In the genomic region with DNA sequence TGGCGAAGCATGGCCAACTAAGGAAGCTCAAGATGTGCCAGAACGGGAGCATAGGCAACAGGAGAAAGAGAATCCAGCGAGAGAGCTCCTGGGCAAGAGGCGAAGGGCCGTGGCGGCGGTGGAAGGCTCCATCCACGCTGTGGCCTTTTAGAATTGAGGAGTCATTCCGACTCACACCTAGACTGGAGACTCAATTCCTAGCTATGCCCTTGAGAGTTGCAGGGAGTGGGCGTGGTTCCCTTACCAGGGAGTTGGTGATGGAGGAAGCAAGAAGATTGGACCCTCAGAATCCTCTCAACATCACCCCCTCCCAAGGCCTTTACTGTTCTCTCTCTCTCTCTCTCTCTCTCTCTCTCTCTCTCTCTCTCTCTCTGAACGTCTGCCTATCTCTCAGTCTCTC, we compare ENCODE assay signal across 8 mouse cellular contexts. TPM values are rescaled to one million over a fixed set of nuclear protein-coding genes. Genes with fewer than 3 reads are reported as not detected.
DNase-seq lines count a peak whose midpoint lies in the region; ATAC-seq and TF ChIP-seq lines count a peak whose summit lies in the region.

No protein-coding gene starts in this region.

- peak overlapping the region; percentile 75 for H3K4me3 ChIP-seq in heart, postnatal 0 days (ENCODE audit: low read depth, low read length)
- peak overlapping the region; percentile 78 to 84 for H3K4me3 ChIP-seq in MEL (ENCODE audit: control insufficient read depth in 1 of 2, insufficient read depth in 1 of 2, low read depth in 2 of 2, low read length in 2 of 2)
- peak overlapping the region; percentile 84 for H3K4me3 ChIP-seq in embryonic facial prominence, embryonic 14.5 days (ENCODE audit: low read depth, low read length)
- H3K4me3 ChIP-seq in limb, embryonic 14.5 days (replicated peaks; ENCODE audit: low read length) = peak overlapping the region; percentile 73
- H3K4me3 ChIP-seq in stomach, embryonic 16.5 days (replicated peaks; ENCODE audit: low read length) = peak overlapping the region; percentile 79

- TF ChIP-seq CTCF in heart, postnatal 0 days (IDR thresholded peaks at IDR 0.05; ENCODE audit: low read depth) = no peak
- no peak for TF ChIP-seq CTCF in MEL (IDR thresholded peaks at IDR 0.05 in 2 of 3, conservative IDR thresholded peaks at IDR 0.05 in 1 of 3; ENCODE audit: control insufficient read depth in 1 of 3, insufficient read depth in 1 of 3, low read depth in 2 of 3, low read length in 3 of 3, poor library complexity in 1 of 3, severe bottlenecking in 1 of 3)

- TF ChIP-seq RAD21 in MEL (IDR thresholded peaks at IDR 0.05; ENCODE audit: low read depth, low read length) = no peak

- H3K36me3 ChIP-seq in heart, postnatal 0 days (replicated peaks; ENCODE audit: control insufficient read depth, insufficient read depth, low read length) = peaks cover 20% of the 10 kb centered on the region
- peaks cover 0 to 2% of the 10 kb centered on the region in 2 experiments; a peak in 2 of 4 replicates for H3K36me3 ChIP-seq in MEL (ENCODE audit: control insufficient read depth in 1 of 2, insufficient read depth in 2 of 2, low read length in 2 of 2)
- H3K36me3 ChIP-seq in embryonic facial prominence, embryonic 14.5 days (ENCODE audit: control insufficient read depth, insufficient read depth, low read length) = peaks cover 25% of the 10 kb centered on the region; the same call in 1 of the 2 replicates
- H3K36me3 ChIP-seq in limb, embryonic 14.5 days (ENCODE audit: control insufficient read depth, insufficient read depth, low read length) = peaks cover 21% of the 10 kb centered on the region
- H3K36me3 ChIP-seq in stomach, embryonic 16.5 days (ENCODE audit: control insufficient read depth, insufficient read depth, low read length) = no peaks in the 10 kb centered on the region

- peak overlapping the region; percentile 84 for H3K4me2 ChIP-seq in heart, postnatal 0 days (ENCODE audit: low read depth, low read length)
- peak overlapping the region; percentile 85 for H3K4me2 ChIP-seq in embryonic facial prominence, embryonic 14.5 days (ENCODE audit: low read depth, low read length)
- H3K4me2 ChIP-seq in limb, embryonic 14.5 days (replicated peaks; ENCODE audit: low read depth, low read length, severe bottlenecking) = peak overlapping the region; percentile 65
- H3K4me2 ChIP-seq in stomach, embryonic 16.5 days (ENCODE audit: low read depth, low read length) = peak overlapping the region; percentile 74

- peaks cover 6% of the 10 kb centered on the region; the same call in 1 of the 2 replicates for H3K4me1 ChIP-seq in heart, postnatal 0 days (ENCODE audit: control insufficient read depth, insufficient read depth)
- H3K4me1 ChIP-seq in MEL (ENCODE audit: control insufficient read depth in 1 of 2, insufficient read depth in 2 of 2, low read length in 2 of 2) = peaks cover 4 to 14% of the 10 kb centered on the region in 2 experiments
- peaks cover 6% of the 10 kb centered on the region; the same call in 1 of the 2 replicates for H3K4me1 ChIP-seq in embryonic facial prominence, embryonic 14.5 days (ENCODE audit: control insufficient read depth, insufficient read depth, low read length)
- peaks cover 6% of the 10 kb centered on the region for H3K4me1 ChIP-seq in limb, embryonic 14.5 days (ENCODE audit: control insufficient read depth, insufficient read depth, low read length)
- H3K4me1 ChIP-seq in stomach, embryonic 16.5 days (ENCODE audit: control insufficient read depth, insufficient read depth, low read length) = peaks cover 8% of the 10 kb centered on the region; the same call in 1 of the 2 replicates

- no peak for DNase-seq in heart, postnatal 0 days (ENCODE audit: low spot score)
- no peak for DNase-seq in heart, adult 9 months (ENCODE audit: low spot score in 2 of 2)
- DNase-seq in MEL (ENCODE audit: low read depth, low spot score) = peak; percentile 51
- no peak for DNase-seq in embryonic facial prominence, embryonic 14.5 days (ENCODE audit: low spot score)
- DNase-seq in limb, embryonic 14.5 days (ENCODE audit: low spot score) = no peak
- DNase-seq in left cerebral cortex, adult 11 months (ENCODE audit: low spot score) = no peak
- DNase-seq in kidney, adult 8-10 months = no peak

- H3K9me3 ChIP-seq in heart, postnatal 0 days (replicated peaks; ENCODE audit: control insufficient read depth, low read length) = no peaks in the 10 kb centered on the region
- no peaks in the 10 kb centered on the region for H3K9me3 ChIP-seq in MEL (replicated peaks; ENCODE audit: insufficient read depth, low read length)
- H3K9me3 ChIP-seq in embryonic facial prominence, embryonic 14.5 days (ENCODE audit: control insufficient read depth, low read length) = no peaks in the 10 kb centered on the region
- H3K9me3 ChIP-seq in limb, embryonic 14.5 days (ENCODE audit: control insufficient read depth, low read length) = no peaks in the 10 kb centered on the region
- no peaks in the 10 kb centered on the region for H3K9me3 ChIP-seq in stomach, embryonic 16.5 days (replicated peaks; ENCODE audit: control insufficient read depth, low read length)

- no peaks in the 10 kb centered on the region for H3K27me3 ChIP-seq in heart, postnatal 0 days (ENCODE audit: control insufficient read depth, insufficient read depth, low read length)
- no peaks in the 10 kb centered on the region for H3K27me3 ChIP-seq in MEL (ENCODE audit: control insufficient read depth in 1 of 2, insufficient read depth in 2 of 2, low read length in 2 of 2)
- H3K27me3 ChIP-seq in embryonic facial prominence, embryonic 14.5 days (replicated peaks; ENCODE audit: control insufficient read depth, insufficient read depth, low read length) = no peaks in the 10 kb centered on the region
- H3K27me3 ChIP-seq in limb, embryonic 14.5 days (ENCODE audit: control insufficient read depth, insufficient read depth, low read length) = no peaks in the 10 kb centered on the region
- H3K27me3 ChIP-seq in stomach, embryonic 16.5 days (ENCODE audit: control insufficient read depth, insufficient read depth, low read length) = no peaks in the 10 kb centered on the region

- H3K79me2 ChIP-seq in MEL (ENCODE audit: control insufficient read depth, insufficient read depth, low read length, poor library complexity) = no peaks in the 10 kb centered on the region; the same call in 1 of the 2 replicates

- WGBS in heart, postnatal 0 days = 5% methylated on average over 11 of the region's 11 CpGs
- 4% methylated on average over 11 of the region's 11 CpGs for WGBS in embryonic facial prominence, embryonic 14.5 days
- WGBS in limb, embryonic 14.5 days = 12% methylated on average over 11 of the region's 11 CpGs
- 9% methylated on average over 11 of the region's 11 CpGs for WGBS in stomach, embryonic 16.5 days

- no peak for TF ChIP-seq POLR2A in MEL (IDR thresholded peaks at IDR 0.05; ENCODE audit: control insufficient read depth in 1 of 2, insufficient read depth in 1 of 2, low read depth in 1 of 2, low read length in 2 of 2, poor library complexity in 1 of 2)
- no peak for TF ChIP-seq POLR2A in limb, embryonic 14.5 days (IDR thresholded peaks at IDR 0.05; ENCODE audit: borderline replicate concordance, extremely low read depth, insufficient read depth, insufficient read length)

- H3K27ac ChIP-seq in heart, postnatal 0 days (ENCODE audit: low read depth) = peak overlapping the region; percentile 58; the same call in 1 of the 2 replicates
- H3K27ac ChIP-seq in MEL (ENCODE audit: control insufficient read depth, low read depth, low read length) = no peak overlapping the region
- H3K27ac ChIP-seq in embryonic facial prominence, embryonic 14.5 days (replicated peaks; ENCODE audit: low read depth, low read length) = peak overlapping the region; percentile 72
- peak overlapping the region; percentile 64 for H3K27ac ChIP-seq in limb, embryonic 14.5 days (replicated peaks; ENCODE audit: low read depth, low read length)
- H3K27ac ChIP-seq in stomach, embryonic 16.5 days (ENCODE audit: low read length) = peak overlapping the region; percentile 50; the same call in 1 of the 2 replicates

- no peak for TF ChIP-seq EP300 in heart, postnatal 0 days (IDR thresholded peaks at IDR 0.05; ENCODE audit: low read depth)
- TF ChIP-seq EP300 in MEL (IDR thresholded peaks at IDR 0.05; ENCODE audit: low read depth in 1 of 2, low read length in 2 of 2) = no peak

- H3K9ac ChIP-seq in heart, postnatal 0 days (replicated peaks; ENCODE audit: low read depth, low read length) = peak overlapping the region; percentile 53
- peak overlapping the region; percentile 67 for H3K9ac ChIP-seq in MEL (ENCODE audit: control insufficient read depth, low read depth, low read length, poor library complexity, severe bottlenecking)
- H3K9ac ChIP-seq in embryonic facial prominence, embryonic 14.5 days (ENCODE audit: low read depth, low read length) = peak overlapping the region; percentile 84
- peak overlapping the region; percentile 75 for H3K9ac ChIP-seq in limb, embryonic 14.5 days (ENCODE audit: low read depth, low read length, severe bottlenecking)
- peak overlapping the region; percentile 81 for H3K9ac ChIP-seq in stomach, embryonic 16.5 days (ENCODE audit: low read length)

- ATAC-seq in heart, postnatal 0 days (ENCODE audit: insufficient read depth, low read depth) = no peak
- ATAC-seq in embryonic facial prominence, embryonic 14.5 days (ENCODE audit: low read depth) = no peak
- ATAC-seq in limb, embryonic 14.5 days (ENCODE audit: low FRiP score, low read depth) = no peak
- no peak for ATAC-seq in stomach, embryonic 16.5 days (ENCODE audit: insufficient read depth, low FRiP score)

RNA-seq across cellular contexts. Expression of a gene that starts 0.7 kb away (rescaled TPM):
- 10.7 and 20.5 TPM in 2 replicates for total RNA-seq in heart, postnatal 0 days (2014; rRNA removed; ENCODE audit: low replicate concordance)
- 8.2 and 10.2 TPM in 2 replicates for polyA plus RNA-seq in heart, postnatal 0 days (2015; fragmentation: Nextera tagmentation; extraction: Ambion mirVana)
- total RNA-seq in MEL (2012; rRNA removed) = 13.6 and 14.2 TPM in 2 replicates
- polyA plus RNA-seq in MEL (2012; ENCODE audit: insufficient read depth in 1 of 2, insufficient read length in 2 of 2, low read depth in 1 of 2, low replicate concordance in 2 of 2, missing spikeins in 1 of 2) = 10 to 100 TPM in 1 of 2 experiments, not detected in 1; 23.8 TPM
- 18.6 and 20.8 TPM in 2 replicates for polyA plus RNA-seq in embryonic facial prominence, embryonic 14.5 days (2014; fragmentation: Nextera tagmentation; extraction: Ambion mirVana)
- polyA plus RNA-seq in limb, embryonic 14.5 days (2012; rRNA removed) = 31.6 and 39.4 TPM in 2 replicates
- 21.4 and 21.6 TPM in 2 replicates for polyA plus RNA-seq in limb, embryonic 14.5 days (2014; fragmentation: Nextera tagmentation; extraction: Ambion mirVana)
- 21.2 TPM in 2 replicates for polyA plus RNA-seq in stomach, embryonic 16.5 days (2015; fragmentation: Nextera tagmentation; extraction: Ambion mirVana)

RNA-seq across cellular contexts. Expression of a gene that starts 26.7 kb away (rescaled TPM):
- not detected in 2 replicates for total RNA-seq in heart, postnatal 0 days (2014; rRNA removed; ENCODE audit: low replicate concordance)
- polyA plus RNA-seq in heart, postnatal 0 days (2015; fragmentation: Nextera tagmentation; extraction: Ambion mirVana) = 0.12 TPM in 1 of 2 replicates, not detected in the other
- total RNA-seq in MEL (2012; rRNA removed) = 0.04 TPM in 1 of 2 replicates, not detected in the other
- under 1 TPM in 1 of 2 experiments, not detected in 1; 0.07 TPM for polyA plus RNA-seq in MEL (2012; ENCODE audit: insufficient read depth in 1 of 2, insufficient read length in 2 of 2, low read depth in 1 of 2, low replicate concordance in 2 of 2, missing spikeins in 1 of 2)
- 0.47 and 0.60 TPM in 2 replicates for polyA plus RNA-seq in embryonic facial prominence, embryonic 14.5 days (2014; fragmentation: Nextera tagmentation; extraction: Ambion mirVana)
- 0.10 and 0.12 TPM in 2 replicates for polyA plus RNA-seq in limb, embryonic 14.5 days (2012; rRNA removed)
- 0.26 TPM in 1 of 2 replicates, not detected in the other for polyA plus RNA-seq in limb, embryonic 14.5 days (2014; fragmentation: Nextera tagmentation; extraction: Ambion mirVana)
- 0.14 TPM in 1 of 2 replicates, not detected in the other for polyA plus RNA-seq in stomach, embryonic 16.5 days (2015; fragmentation: Nextera tagmentation; extraction: Ambion mirVana)
